Mouse (Mus musculus) mouse trophoblast stem cell (cell line): Measurements from ENCODE around the gene Gpr161.

Experiments used
- in situ Hi-C, 2 experiments: fragments of 300-500 bp; cut with MseI, MboI; formaldehyde crosslinking; loops; 2 replicates in 1 of 2; 3 replicates in 1 of 2; pipeline ENCODE4 v1.15.1; 2025

The Gpr161 gene

GRCm38 (mm10) chr1:165295489-165295888 lies at the start of gene Gpr161:
Gene Gpr161 (plus strand): TSS chr1:165295789.
- in situ Hi-C loops = no loop called here

- in situ Hi-C loops = no loop called here
Measured at GRCm38 (mm10) chr1:165246587-165246986, 49.0 kb upstream of the Gpr161 start.

- in situ Hi-C loops = no loop called here
Measured at GRCm38 (mm10) chr1:165247085-165247484, 48.5 kb upstream of the Gpr161 start.

- in situ Hi-C loops = no loop called here
Measured at GRCm38 (mm10) chr1:165247788-165248187, 47.8 kb upstream of the Gpr161 start.

- in situ Hi-C loops = no loop called here
Measured at GRCm38 (mm10) chr1:165248842-165249241, 46.7 kb upstream of the Gpr161 start.

GRCm38 (mm10) chr1:165250546-165250945 lies 45.0 kb upstream of the Gpr161 start:
- in situ Hi-C loops = loop anchor here in 1 of 2 experiments (5.0 kb wide), 1 partner anchor 72 kb away; no protein-coding TSS in a partner anchor

- in situ Hi-C loops = loop anchor here in 1 of 2 experiments (5.0 kb wide), 1 partner anchor 70 kb away; no protein-coding TSS in a partner anchor
Measured at GRCm38 (mm10) chr1:165252027-165252671, 43.4 kb upstream of the Gpr161 start.

GRCm38 (mm10) chr1:165274946-165275345 lies 20.6 kb upstream of the Gpr161 start:
- in situ Hi-C loops = no loop called here

GRCm38 (mm10) chr1:165280741-165281140 lies 14.8 kb upstream of the Gpr161 start:
- in situ Hi-C loops = no loop called here

- in situ Hi-C loops = no loop called here
Measured at GRCm38 (mm10) chr1:165281351-165282221, 14.0 kb upstream of the Gpr161 start.

- in situ Hi-C loops = no loop called here
Measured at GRCm38 (mm10) chr1:165282222-165282966, 13.2 kb upstream of the Gpr161 start.

- in situ Hi-C loops = no loop called here
Measured at GRCm38 (mm10) chr1:165282967-165283345, 12.6 kb upstream of the Gpr161 start.

- in situ Hi-C loops = no loop called here
Measured at GRCm38 (mm10) chr1:165284096-165284495, 11.5 kb upstream of the Gpr161 start.

- in situ Hi-C loops = no loop called here
Measured at GRCm38 (mm10) chr1:165288165-165288564, 7.4 kb upstream of the Gpr161 start.

- in situ Hi-C loops = no loop called here
Measured at GRCm38 (mm10) chr1:165289831-165290230, 5.8 kb upstream of the Gpr161 start.

GRCm38 (mm10) chr1:165291606-165292005 lies 4.0 kb upstream of the Gpr161 start:
- in situ Hi-C loops = no loop called here

- in situ Hi-C loops = no loop called here
Measured at GRCm38 (mm10) chr1:165301108-165301507, 5.5 kb downstream of the Gpr161 start.

GRCm38 (mm10) chr1:165301567-165301966 lies 6.0 kb downstream of the Gpr161 start:
- in situ Hi-C loops = no loop called here

GRCm38 (mm10) chr1:165302455-165303208 lies 7.0 kb downstream of the Gpr161 start:
- in situ Hi-C loops = no loop called here

GRCm38 (mm10) chr1:165303209-165303608 lies 7.6 kb downstream of the Gpr161 start:
- in situ Hi-C loops = no loop called here

GRCm38 (mm10) chr1:165304341-165304740 lies 8.8 kb downstream of the Gpr161 start:
- in situ Hi-C loops = no loop called here
